Mouse (Mus musculus) spleen, adult 12 weeks (tissue): ENCODE results near the gene Atp6ap2.
"Not testable (repeated sequence)": the region's sequence is repeated elsewhere in the genome, so short reads cannot be mapped to it uniquely, and the experiment has no call there.

Source experiments
- DNase-seq: peaks from one replicate; pipeline ENCODE4 v3.0.0; 2022; ENCODE audit warnings: low spot score

Atp6ap2 gene

DNA sequence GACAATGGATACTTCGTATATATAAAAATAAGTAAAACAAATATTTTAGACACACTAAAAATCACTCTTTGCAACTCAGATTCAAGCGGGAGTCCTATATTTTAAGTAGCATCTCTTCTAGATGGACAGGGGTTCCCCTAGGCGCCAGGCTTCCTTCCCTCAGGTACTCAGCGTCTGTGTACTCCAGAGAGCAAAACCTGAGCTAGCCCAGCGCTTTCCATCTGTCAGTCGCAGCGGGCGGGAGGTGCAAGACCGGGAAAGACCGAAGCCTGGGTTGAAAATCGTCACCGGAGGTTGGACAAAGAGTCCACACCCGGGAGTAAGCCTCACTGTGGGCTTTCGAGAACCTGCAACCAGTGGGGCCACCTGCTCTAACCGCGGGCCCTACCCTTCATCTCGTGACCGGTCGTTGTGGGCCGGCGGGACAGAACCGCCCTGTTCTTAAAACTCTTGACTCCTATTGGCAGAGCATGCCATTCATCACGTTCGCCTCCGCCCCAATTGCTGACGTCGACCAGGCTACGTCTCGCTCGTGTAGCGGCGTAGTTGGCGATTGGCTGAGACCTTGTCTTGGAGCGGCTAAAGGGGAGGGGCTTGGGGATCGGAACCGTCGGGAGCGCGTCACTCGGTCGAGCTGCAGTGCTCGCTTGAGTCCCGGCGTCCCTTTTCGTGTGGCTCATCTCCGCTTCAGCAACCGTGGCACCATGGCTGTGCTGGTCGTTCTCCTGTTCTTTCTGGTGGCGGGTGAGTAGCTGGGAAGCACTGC is at the start of gene Atp6ap2:
Gene Atp6ap2, plus strand, starts transcription at position 610 of the 766 bp plus-strand sequence.
- peak; percentile 83 for DNase-seq

DNA sequence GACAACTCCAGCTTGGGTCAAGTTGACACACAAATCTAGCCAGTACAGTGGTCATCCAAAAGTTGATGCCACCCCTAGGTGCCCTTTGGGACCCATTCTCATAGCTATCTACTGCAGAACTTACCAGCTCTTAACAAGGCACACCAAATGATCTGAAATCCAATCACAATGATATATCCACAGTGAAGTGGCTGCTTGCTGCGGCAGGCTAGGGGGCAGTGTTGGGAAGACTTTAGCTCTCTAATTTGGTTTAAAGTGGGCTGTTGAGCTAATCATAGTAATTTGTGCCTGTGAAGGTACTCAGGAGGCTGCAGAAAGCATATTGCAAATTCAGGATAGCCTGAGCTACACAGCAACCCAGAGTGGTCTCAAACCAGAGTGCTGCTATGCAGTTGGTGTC is 43.2 kb upstream of the Atp6ap2 start:
- no peak for DNase-seq

DNA sequence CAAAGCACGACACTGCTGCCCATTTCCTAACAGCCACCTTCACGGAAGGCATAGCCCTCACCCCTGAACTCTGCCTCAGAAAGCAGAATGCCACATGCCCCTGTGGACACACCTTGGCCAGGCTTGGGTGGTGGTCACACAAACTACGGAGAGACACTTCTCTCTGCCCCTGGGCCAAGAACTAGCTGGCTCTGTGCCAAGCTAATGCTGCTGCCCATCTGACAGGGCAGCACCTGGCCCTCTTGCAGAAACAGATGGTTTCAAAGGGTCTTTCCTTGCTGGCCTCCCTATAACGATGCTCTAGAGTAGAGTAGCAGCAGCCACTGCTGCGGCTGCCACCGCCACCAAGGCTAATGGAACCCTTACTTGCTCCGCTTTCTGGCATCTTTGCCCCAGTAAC is 30.5 kb upstream of the Atp6ap2 start:
- no peak for DNase-seq

DNA sequence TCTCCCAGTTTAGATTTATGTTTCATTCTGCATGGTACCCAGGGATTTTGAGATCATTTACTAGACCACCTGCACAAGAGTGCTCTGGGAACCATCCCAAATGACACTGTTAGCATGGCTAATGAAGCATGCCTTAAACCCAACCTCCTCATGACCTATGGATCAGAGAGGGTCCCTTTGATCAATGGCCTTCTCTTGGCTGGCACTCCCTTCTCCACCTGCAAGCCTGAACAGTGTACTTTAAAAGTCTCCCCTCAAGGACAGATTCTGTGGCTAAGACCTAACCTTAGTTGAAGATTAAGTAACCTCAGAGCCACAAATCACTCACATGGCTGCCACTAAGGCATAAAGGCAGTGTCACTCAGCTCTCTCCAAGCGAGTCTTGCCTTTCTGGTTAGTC is 16.2 kb upstream of the Atp6ap2 start:
- no peak for DNase-seq

DNA sequence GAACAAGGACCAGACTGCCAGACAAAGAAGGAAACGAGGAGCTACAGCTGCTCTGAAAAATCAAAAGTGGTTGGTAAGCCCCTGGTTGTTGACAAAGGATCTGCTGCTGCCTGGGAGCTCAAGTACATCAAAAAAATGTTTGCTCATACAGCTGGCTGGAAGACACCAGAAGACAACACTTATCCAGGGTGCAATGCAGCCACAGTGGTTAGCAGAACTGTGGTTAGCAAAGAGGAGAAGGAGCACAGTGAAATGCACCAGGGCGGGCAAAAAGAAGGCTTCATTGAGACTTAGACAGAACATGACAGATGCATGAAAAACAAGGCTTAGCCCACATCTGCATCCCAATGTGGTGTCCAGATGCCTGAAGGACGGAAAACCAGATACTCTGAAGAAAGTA is 9.7 kb upstream of the Atp6ap2 start:
- no peak for DNase-seq

DNA sequence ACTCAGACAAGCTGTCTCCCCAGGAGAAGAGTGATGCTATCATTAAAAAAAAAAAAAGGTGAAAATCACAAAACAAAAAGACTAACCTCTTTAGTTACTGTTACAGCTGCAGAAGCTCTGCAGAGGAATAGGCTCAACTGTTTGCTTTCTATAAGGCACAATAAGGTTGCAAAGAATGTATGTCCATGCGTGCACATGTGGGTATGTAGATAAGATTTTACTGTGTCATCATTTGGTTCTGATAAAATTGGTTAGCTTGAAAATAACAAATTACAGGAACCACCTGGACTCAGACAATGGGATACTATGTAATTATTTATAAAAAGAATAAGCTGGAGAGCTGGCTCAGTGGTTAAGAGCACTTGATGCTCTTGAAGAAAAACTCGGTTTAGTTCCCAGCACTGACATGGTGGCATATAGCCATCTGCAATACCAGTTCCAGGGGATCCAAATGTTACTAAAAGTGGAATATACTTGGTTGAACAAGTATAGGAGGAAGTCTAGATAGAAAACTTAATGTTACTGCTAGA is 9.2 kb upstream of the Atp6ap2 start:
- no peak for DNase-seq

DNA sequence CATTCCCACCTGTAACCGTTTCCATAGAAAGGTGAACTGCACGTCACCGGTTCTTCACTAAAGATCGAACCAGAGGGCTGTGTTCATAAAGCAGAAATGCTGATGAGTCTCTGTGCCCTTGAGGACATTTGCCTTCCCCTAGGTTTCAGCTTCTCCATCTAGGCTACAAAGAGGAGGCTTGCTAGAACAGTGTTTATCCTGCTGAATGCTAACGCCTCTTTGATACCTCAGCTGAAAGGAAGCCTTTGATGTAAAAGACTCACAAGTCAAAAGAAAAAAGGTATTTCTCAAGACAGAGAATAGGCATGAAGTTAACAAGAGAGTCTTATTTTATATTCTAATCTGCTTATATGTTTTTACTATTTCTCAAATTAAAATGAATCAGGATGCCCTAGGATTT is 4.3 kb upstream of the Atp6ap2 start:
- no peak for DNase-seq

DNA sequence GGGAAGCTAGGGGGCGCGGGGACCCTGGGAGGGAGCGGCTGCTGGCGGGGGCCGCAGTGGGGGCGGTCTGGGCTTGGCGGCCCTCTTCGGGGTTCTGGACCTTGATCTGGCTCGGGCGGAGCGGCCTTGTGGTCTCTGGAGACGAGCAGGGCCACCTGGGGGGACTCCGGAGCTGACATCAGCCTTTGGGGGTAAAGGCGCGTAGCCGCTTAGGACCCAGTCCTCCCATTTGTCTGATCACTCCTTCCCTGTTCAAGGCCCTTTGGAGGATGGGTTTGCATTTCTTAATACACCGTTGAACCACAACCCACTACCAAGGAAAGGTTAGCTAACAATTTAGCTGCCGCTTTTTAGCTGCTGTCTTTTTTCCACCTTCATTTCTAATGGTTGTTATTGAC is 356 bp downstream of the Atp6ap2 start:
- no peak for DNase-seq

DNA sequence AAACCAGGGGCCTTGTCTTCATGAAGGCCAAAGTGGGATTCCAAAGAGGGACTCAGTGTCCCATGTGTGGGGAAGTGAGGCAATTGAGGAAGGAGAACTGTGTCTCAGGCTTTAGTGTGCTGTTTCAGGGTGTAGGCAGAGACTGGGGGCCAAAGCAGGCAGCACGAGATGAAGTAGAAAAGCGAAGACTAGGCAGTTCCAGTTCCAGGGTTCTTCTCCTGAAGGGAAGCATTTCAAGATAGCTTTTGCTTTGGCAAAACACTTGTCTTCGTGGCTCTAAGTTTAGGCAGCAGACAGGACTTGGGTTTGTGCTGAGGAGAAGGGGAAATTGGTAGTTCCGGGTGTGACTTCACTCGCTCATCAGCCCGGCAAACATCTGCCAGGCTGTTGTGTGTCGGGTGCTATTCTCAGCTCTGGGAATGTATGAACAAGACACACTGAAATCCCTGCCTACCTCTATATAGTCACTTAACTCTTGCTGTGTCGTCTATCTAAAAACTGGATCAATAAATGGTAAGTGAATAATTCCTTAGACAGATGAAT is 3.9 kb downstream of the Atp6ap2 start:
- no peak for DNase-seq

DNA sequence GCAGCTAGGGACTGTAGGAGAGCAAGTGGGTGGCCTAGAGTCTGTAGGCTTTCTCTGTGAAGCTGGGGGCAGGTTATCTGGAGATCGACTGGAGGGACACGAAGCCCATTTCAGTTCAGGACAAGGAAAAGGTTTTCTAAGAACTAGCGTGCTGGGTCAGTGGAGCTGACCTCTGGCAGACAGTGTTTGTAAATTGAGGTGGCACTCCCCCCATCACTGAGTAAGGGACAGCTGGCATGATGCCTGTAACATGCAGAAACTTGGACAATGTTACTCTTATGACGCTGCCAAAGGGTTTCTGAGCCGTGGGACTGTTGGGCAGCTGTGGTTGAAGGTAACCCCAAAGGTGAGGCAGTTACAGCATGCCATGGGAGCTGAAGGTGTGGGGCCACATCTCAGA is 4.4 kb downstream of the Atp6ap2 start:
- no peak for DNase-seq

DNA sequence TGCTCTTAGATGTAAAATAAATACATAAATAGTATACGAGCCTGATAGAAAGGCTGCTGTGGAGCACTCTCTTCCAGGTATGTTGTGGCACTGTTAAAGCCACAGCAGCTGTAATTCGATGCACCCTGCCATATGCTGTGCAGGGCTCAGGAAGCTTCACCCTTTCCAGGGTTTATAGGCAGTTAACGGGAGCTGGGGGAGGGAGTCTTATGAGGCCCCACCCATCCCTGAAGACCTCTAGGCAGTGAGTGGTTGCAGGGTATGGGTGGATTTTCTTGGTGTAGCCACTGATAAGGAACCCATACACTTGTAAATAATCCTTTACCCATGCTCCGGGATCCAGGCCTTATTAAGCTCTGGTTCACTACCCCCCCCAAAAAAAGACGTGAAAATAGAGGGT is 6.2 kb downstream of the Atp6ap2 start:
- no peak for DNase-seq

DNA sequence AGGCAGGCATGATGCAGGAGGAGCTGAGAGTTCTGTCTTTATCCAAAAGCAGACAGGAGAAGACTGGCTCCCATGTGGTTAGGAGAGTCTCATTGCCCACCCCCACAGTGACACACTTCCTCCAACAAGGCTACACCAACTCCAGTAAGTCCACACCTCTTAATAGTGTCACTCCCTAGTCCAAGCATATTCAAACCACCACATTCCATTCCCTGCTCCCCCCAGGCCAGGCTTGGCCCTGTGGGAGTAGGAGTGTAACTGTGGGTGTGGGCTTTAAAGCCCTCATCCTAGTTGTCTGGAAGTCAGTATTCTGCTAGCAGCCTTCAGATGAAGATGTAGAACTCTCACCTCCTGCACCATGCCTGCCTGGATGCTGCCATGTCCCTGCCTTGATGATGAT is 22.9 kb downstream of the Atp6ap2 start:
- DNase-seq = not testable (repeated sequence)

DNA sequence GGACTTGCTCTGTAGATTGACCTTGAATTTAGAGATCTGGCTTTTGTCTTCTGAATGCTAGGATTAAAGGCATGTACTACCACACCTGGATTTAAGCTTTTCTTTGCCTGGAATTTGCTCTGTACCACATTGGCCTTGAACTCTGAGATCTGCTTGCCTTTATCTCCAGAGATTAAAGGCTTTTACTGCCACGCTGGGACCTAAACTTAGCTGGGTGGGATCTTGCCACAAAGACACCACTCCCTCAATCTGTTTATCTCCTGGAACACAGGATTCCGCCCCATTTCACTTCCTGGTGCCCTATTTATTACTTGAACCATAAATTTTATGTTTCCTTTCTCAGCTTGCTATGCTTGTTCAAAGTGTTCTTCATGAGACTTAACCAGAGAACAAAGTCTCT is 23.6 kb downstream of the Atp6ap2 start:
- DNase-seq = no peak

DNA sequence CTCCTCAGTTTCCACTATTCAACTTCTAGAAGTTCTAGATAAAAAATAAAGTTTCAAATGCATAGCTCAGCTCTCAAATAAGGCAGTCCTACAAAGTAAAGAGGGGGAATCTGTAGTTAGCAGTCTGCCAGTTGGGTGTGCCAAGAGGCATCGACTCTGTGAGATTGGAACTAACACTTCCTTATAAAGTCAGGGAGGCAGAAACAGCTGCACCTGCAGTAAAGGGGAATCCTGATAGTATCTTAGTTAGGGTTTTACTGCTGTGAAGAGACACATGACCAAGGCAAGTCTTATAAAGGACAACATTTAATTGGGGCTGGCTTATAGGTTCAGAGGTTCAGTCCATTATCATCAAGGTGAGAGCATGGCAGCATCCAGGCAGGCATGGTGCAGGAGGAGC is 24.8 kb downstream of the Atp6ap2 start:
- DNase-seq = not testable (repeated sequence)

DNA sequence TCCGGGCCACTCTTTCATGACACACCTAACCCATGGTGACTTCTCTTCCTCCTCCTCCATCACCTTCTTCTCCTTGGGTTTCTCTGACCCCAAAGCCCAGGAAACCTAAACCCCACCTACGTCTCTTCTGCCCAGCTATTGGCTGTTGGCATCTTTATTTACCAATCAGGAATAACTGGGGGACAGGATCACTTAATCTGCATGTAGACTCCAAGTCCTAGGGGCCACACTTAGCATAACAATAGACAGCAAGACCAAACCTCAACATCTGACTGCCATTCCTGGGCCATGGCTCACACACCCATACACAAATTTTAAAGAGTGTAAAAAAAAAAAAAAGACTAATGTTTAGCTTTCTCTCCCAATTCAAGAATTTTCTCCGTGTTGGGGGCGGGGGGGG is 37.5 kb downstream of the Atp6ap2 start:
- no peak for DNase-seq

DNA sequence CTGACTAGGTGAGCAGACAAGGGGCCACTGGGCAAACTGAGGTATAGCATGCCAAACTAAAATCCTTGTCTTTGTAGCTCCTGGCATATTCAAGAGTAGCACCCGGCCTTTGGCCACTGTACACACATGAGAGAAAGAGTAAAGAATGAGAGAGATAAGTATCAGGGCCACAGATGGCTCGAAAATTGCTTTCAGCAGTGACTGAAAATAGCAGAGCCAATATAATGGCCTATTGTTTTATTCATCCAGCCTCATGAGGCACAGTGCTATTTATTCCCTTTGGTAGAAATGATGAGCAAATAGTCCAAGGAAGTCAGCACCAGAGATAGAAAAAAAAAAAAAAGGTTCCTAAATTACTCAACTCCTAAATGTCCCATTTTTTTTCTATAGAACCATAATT is 57.4 kb downstream of the Atp6ap2 start:
- no peak for DNase-seq

DNA sequence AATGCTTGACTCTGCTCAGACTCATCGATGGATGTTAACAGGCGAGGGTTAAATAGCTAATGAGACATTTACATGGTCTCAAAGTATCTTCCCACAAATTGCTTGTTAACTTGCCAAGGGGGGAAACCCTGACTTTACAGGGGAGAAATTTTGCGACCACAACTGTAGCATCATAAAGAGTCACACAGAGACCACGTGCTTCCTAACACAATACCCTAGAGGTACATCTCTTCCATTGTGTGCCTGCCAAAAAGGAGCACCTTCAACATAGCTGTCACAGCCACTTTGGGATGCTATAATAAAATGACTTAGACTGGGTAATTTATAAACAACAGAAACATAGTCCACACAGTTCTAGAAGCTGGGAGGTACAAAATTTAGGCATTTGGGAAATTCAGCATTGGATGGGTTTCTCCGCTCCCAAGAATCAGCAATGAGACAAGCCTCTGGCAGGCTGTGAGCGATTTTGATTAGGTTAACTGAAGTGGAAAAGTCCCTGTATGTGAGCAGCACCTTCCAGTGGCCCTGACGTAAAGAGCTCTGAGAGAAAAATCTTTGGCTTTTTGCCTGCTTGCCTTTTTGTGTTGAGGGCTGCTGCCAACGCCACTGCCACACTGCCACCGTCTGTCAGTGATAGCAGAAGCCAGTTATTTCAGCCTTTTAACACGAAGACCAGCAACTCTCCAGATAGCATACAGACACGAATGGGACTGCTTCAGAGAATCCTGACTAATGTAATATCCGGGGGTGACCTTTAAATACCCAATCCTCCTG is 58.1 kb downstream of the Atp6ap2 start:
- DNase-seq = no peak

DNA sequence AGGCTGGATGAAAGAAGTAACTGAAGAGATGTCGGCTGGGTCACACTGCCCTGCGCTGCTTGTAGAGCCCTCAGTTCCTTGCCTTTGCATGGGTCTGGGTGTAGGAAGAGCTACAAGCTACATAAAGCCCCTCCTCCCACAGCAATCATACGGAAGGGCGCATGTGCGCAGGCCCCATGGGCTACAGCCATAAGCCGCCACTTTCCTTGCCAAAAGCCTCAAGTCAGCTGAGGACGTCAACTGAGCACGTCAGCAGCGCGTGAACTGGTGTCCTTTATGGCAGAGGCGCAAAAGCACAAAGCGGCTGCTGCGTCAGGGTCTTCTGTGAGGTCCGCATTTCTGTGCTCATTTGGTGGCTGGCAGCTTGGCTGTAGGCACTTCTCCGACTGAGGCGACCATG is 64.3 kb downstream of the Atp6ap2 start:
- DNase-seq = no peak

DNA sequence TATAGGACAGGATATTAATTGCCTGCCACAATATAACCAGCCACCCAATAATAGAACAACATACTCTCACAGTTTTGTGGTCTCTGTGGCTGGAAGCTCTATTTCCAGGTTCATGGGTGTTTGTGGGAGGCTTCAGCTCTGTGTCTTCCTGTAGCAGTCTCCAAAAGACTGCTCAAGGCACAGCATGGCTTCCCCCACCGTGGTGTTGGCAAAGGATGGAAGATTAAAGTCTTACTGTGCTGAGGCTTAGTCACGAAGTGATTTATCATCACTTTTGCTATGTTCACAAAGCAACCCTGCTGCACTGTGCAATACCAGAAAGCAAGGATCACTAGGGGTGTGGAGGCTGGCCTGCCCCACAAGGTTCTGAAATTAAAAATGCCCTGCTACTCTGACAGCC is 66.3 kb downstream of the Atp6ap2 start:
- no peak for DNase-seq
